Mouse (Mus musculus): ENCODE measurements at regions not wholly inside any gene's neighbourhood (a gene's known extent, or its start where the extent isn't known, plus 50 kb on each side); places are given as distances from the start of the nearest gene placed in this dataset.

GRCm38 (mm10) chr3:148489201-148489600 is 501.2 kb downstream of the Adgrl2 start:
- no peaks in the 10 kb centered on the region for H3K27me3 ChIP-seq (ENCODE audit: control insufficient read depth, insufficient read depth, insufficient read length)
- no peaks in the 10 kb centered on the region for H3K36me3 ChIP-seq (ENCODE audit: control insufficient read depth, insufficient read depth)
- H3K79me2 ChIP-seq (ENCODE audit: control insufficient read depth, insufficient read depth), result no peaks in the 10 kb centered on the region
- H3ac ChIP-seq (ENCODE audit: control insufficient read depth, insufficient read length), result no peak overlapping the region
- H3K4me3 ChIP-seq, result no peak overlapping the region
- no peak overlapping the region for H3K4me2 ChIP-seq (ENCODE audit: low read depth)
- TF ChIP-seq E2F4 (IDR thresholded peaks at IDR 0.05; ENCODE audit: insufficient read depth), result no peak
- TF ChIP-seq POLR2A (IDR thresholded peaks at IDR 0.05; ENCODE audit: insufficient read length, low read depth), result no peak
- no peak for TF ChIP-seq CEBPB (IDR thresholded peaks at IDR 0.05; ENCODE audit: insufficient read depth, poor library complexity, severe bottlenecking)
- TF ChIP-seq USF1 (IDR thresholded peaks at IDR 0.05; ENCODE audit: low read depth), result no peak
- TF ChIP-seq MYOG (IDR thresholded peaks at IDR 0.05; ENCODE audit: control insufficient read depth in 1 of 3, insufficient read depth in 1 of 3, insufficient read length in 2 of 3, low read depth in 2 of 3), result no peak
- no peak for TF ChIP-seq POLR2AphosphoS2 (IDR thresholded peaks at IDR 0.05; ENCODE audit: insufficient read length, low read depth)
- TF ChIP-seq TCF3 (IDR thresholded peaks at IDR 0.05; ENCODE audit: insufficient read length, low read depth), result no peak
- no peak for TF ChIP-seq MYOD1 (IDR thresholded peaks at IDR 0.05; ENCODE audit: control insufficient read depth in 1 of 3, insufficient read length in 2 of 3, low read depth in 2 of 3)

- Histone ChIP-seq H3K36me3 (ENCODE audit: control insufficient read depth, insufficient read depth) (no peaks in the 10 kb centered on the region), H3ac (ENCODE audit: control insufficient read depth, insufficient read length) (no peak overlapping the region), H3K79me2 (ENCODE audit: control insufficient read depth, insufficient read depth) (no peaks in the 10 kb centered on the region), H3K27me3 (ENCODE audit: control insufficient read depth, insufficient read depth, insufficient read length) (no peaks in the 10 kb centered on the region), H3K4me2 (ENCODE audit: low read depth) (no peak overlapping the region), H3K4me3 (no peak overlapping the region)
- TF ChIP-seq TCF12 (IDR thresholded peaks at IDR 0.05; ENCODE audit: insufficient read depth, poor library complexity, severe bottlenecking), result no peak
Measured at GRCm38 (mm10) chr3:148487949-148488348, 502.4 kb downstream of the Adgrl2 start.

- no peak overlapping the region for H3K4me3 ChIP-seq
- no peak overlapping the region for H3ac ChIP-seq (ENCODE audit: control insufficient read depth, insufficient read length)
- H3K4me2 ChIP-seq (ENCODE audit: low read depth), result no peak overlapping the region
- no peaks in the 10 kb centered on the region for H3K36me3 ChIP-seq (ENCODE audit: control insufficient read depth, insufficient read depth)
- TF ChIP-seq TCF3 (IDR thresholded peaks at IDR 0.05; ENCODE audit: insufficient read length, low read depth), result no peak
- no peak for TF ChIP-seq SRF (IDR thresholded peaks at IDR 0.05; ENCODE audit: control insufficient read depth, insufficient read length, low read depth)
- TF ChIP-seq USF1 (IDR thresholded peaks at IDR 0.05; ENCODE audit: low read depth), result no peak
- TF ChIP-seq MAX (IDR thresholded peaks at IDR 0.05; ENCODE audit: low read depth), result no peak
- no peak for TF ChIP-seq MYOG (IDR thresholded peaks at IDR 0.05; ENCODE audit: control insufficient read depth in 1 of 3, insufficient read depth in 1 of 3, insufficient read length in 2 of 3, low read depth in 2 of 3)
- no peak for TF ChIP-seq MYOD1 (IDR thresholded peaks at IDR 0.05; ENCODE audit: control insufficient read depth in 1 of 3, insufficient read length in 2 of 3, low read depth in 2 of 3)
- TF ChIP-seq POLR2A (IDR thresholded peaks at IDR 0.05; ENCODE audit: insufficient read length, low read depth), result no peak
- no peak for TF ChIP-seq E2F4 (IDR thresholded peaks at IDR 0.05; ENCODE audit: insufficient read depth)
- H3K79me2 ChIP-seq (ENCODE audit: control insufficient read depth, insufficient read depth), result no peaks in the 10 kb centered on the region
- no peaks in the 10 kb centered on the region for H3K27me3 ChIP-seq (ENCODE audit: control insufficient read depth, insufficient read depth, insufficient read length)
Measured at GRCm38 (mm10) chr3:148475862-148476261, 514.5 kb downstream of the Adgrl2 start.

- Histone ChIP-seq H3ac (ENCODE audit: control insufficient read depth, insufficient read length) (no peak overlapping the region), H3K4me3 (no peak overlapping the region), H3K79me2 (ENCODE audit: control insufficient read depth, insufficient read depth) (no peaks in the 10 kb centered on the region), H3K4me2 (ENCODE audit: low read depth) (no peak overlapping the region), H3K36me3 (ENCODE audit: control insufficient read depth, insufficient read depth) (no peaks in the 10 kb centered on the region), H3K27me3 (ENCODE audit: control insufficient read depth, insufficient read depth, insufficient read length) (no peaks in the 10 kb centered on the region)
- no peak for TF ChIP-seq TCF12 (IDR thresholded peaks at IDR 0.05; ENCODE audit: insufficient read depth, poor library complexity, severe bottlenecking)
- TF ChIP-seq MYOD1 (IDR thresholded peaks at IDR 0.05; ENCODE audit: control insufficient read depth in 1 of 3, insufficient read length in 2 of 3, low read depth in 2 of 3), result no peak
- no peak for TF ChIP-seq TCF3 (IDR thresholded peaks at IDR 0.05; ENCODE audit: insufficient read length, low read depth)
- no peak for TF ChIP-seq E2F4 (IDR thresholded peaks at IDR 0.05; ENCODE audit: insufficient read depth)
- no peak for TF ChIP-seq CEBPB (IDR thresholded peaks at IDR 0.05; ENCODE audit: insufficient read depth, poor library complexity, severe bottlenecking)
- no peak for TF ChIP-seq REST (IDR thresholded peaks at IDR 0.05; ENCODE audit: insufficient read depth, insufficient read length)
- no peak for TF ChIP-seq MAX (IDR thresholded peaks at IDR 0.05; ENCODE audit: low read depth)
- no peak for TF ChIP-seq SRF (IDR thresholded peaks at IDR 0.05; ENCODE audit: control insufficient read depth, insufficient read length, low read depth)
Measured at GRCm38 (mm10) chr3:148472943-148473444, 517.4 kb downstream of the Adgrl2 start.

- no peak overlapping the region for H3K4me2 ChIP-seq (ENCODE audit: low read depth)
- TF ChIP-seq POLR2A (IDR thresholded peaks at IDR 0.05; ENCODE audit: insufficient read length, low read depth) (no peak), REST (IDR thresholded peaks at IDR 0.05; ENCODE audit: insufficient read depth, insufficient read length) (no peak), E2F4 (IDR thresholded peaks at IDR 0.05; ENCODE audit: insufficient read depth) (no peak), CEBPB (IDR thresholded peaks at IDR 0.05; ENCODE audit: insufficient read depth, poor library complexity, severe bottlenecking) (no peak), TCF3 (IDR thresholded peaks at IDR 0.05; ENCODE audit: insufficient read length, low read depth) (no peak)
- H3ac ChIP-seq (ENCODE audit: control insufficient read depth, insufficient read length), result no peak overlapping the region
- no peaks in the 10 kb centered on the region for H3K27me3 ChIP-seq (ENCODE audit: control insufficient read depth, insufficient read depth, insufficient read length)
- no peak overlapping the region for H3K4me3 ChIP-seq
- no peaks in the 10 kb centered on the region for H3K36me3 ChIP-seq (ENCODE audit: control insufficient read depth, insufficient read depth)
- H3K79me2 ChIP-seq (ENCODE audit: control insufficient read depth, insufficient read depth), result no peaks in the 10 kb centered on the region
Measured at GRCm38 (mm10) chr3:148465456-148465855, 524.9 kb downstream of the Adgrl2 start.
